Mouse (Mus musculus): ENCODE results near the gene Lmf1. TPM values are rescaled to one million over a fixed set of nuclear protein-coding genes. Genes with fewer than 3 reads are reported as not detected.

The Lmf1 gene
- polyA plus RNA-seq, 1 experiment from 2014 or later: 34.6 TPM

- no peak for ATAC-seq (ENCODE audit: insufficient number of reproducible peaks, low FRiP score)
- H3K4me1 ChIP-seq (replicated peaks): peaks cover 11% of the 10 kb centered on the region
- no peak overlapping the region for H3K4me2 ChIP-seq
- no peaks in the 10 kb centered on the region; the same call in 1 of the 2 replicates for H3K36me3 ChIP-seq
- 67% methylated on average over 8 of the region's 8 CpGs for WGBS
- no peak overlapping the region for H3K4me3 ChIP-seq
- H3K9ac ChIP-seq: no peak overlapping the region
- no peaks in the 10 kb centered on the region for H3K9me3 ChIP-seq (replicated peaks)
- no peak overlapping the region for H3K27ac ChIP-seq (ENCODE audit: poor library complexity, severe bottlenecking)
- no peaks in the 10 kb centered on the region for H3K27me3 ChIP-seq (replicated peaks)
These were observed 87.0 kb downstream of the Lmf1 start for GRCm38 (mm10) chr17:25665891-25666290.

GRCm38 (mm10) chr17:25668481-25669055, 89.7 kb downstream of the Lmf1 start:
- ATAC-seq (ENCODE audit: insufficient number of reproducible peaks, low FRiP score): no peak
- Histone ChIP-seq H3K4me1 (replicated peaks) (peaks cover 3% of the 10 kb centered on the region), H3K4me3 (no peak overlapping the region)

DNA sequence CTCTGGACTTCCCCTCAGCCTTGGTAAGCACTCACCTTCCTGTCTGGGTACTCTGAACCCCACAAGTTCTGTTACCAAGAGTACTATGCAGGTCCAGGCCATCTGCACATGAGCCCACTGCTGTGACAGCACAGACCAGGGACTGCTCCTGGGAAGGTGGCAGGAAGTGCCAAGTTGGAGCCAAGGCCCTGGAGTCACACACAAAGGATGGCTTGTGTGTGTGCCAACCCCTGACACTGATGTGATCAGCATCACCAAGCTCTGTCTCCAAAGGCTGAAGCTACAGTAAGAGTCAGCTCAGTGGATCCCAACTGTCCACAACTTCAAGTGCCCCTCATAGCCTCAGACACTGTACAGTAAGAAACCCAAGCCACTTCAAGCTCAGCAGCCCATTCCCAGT, 94.1 kb downstream of the Lmf1 start:
- no peak overlapping the region for H3K27ac ChIP-seq (ENCODE audit: poor library complexity, severe bottlenecking)
- H3K27me3 ChIP-seq (replicated peaks): peaks cover 12% of the 10 kb centered on the region; the same call in 1 of the 2 replicates
- H3K9ac ChIP-seq: no peak overlapping the region
- no peak overlapping the region for H3K4me2 ChIP-seq
- ATAC-seq (ENCODE audit: insufficient number of reproducible peaks, low FRiP score): no peak
- peaks cover 3% of the 10 kb centered on the region; the same call in 1 of the 2 replicates for H3K9me3 ChIP-seq (replicated peaks)
- H3K36me3 ChIP-seq: no peaks in the 10 kb centered on the region
- no peaks in the 10 kb centered on the region for H3K4me1 ChIP-seq (replicated peaks)
- H3K4me3 ChIP-seq: no peak overlapping the region

More at GRCm38 (mm10) chr17:25668481-25669055, 89.7 kb downstream of the Lmf1 start:
- 56% methylated on average over 7 of the region's 7 CpGs for WGBS
- no peaks in the 10 kb centered on the region for H3K36me3 ChIP-seq
- no peaks in the 10 kb centered on the region for H3K9me3 ChIP-seq (replicated peaks)
- no peak overlapping the region for H3K9ac ChIP-seq
- peaks cover 9% of the 10 kb centered on the region; the same call in 1 of the 2 replicates for H3K27me3 ChIP-seq (replicated peaks)
- H3K27ac ChIP-seq (ENCODE audit: poor library complexity, severe bottlenecking): no peak overlapping the region
- H3K4me2 ChIP-seq: no peak overlapping the region

DNA sequence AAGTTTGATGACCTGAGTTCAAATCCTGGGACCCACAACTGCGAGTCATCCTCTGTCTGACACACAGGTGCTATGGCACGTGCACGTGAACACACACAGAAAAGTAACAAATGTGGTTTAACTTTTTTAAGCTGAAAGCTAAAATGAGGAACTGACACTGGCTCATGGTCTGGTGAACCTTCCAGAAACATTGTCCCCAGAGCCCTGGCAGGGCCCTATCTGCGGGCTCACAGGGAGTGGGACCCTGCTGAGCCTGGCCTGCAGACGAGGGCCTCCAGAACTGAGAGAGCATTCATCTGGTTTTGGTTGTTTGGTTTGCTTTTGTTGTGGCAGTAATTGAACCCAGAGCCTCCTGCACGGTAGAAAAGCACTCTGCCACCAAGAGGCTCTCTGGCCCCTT, 99.1 kb downstream of the Lmf1 start:
- Histone ChIP-seq H3K4me3 (no peak overlapping the region), H3K9me3 (replicated peaks) (peaks cover 3% of the 10 kb centered on the region; the same call in 1 of the 2 replicates), H3K27me3 (replicated peaks) (peaks cover 25% of the 10 kb centered on the region), H3K9ac (no peak overlapping the region), H3K36me3 (no peaks in the 10 kb centered on the region), H3K4me1 (replicated peaks) (no peaks in the 10 kb centered on the region), H3K4me2 (no peak overlapping the region), H3K27ac (ENCODE audit: poor library complexity, severe bottlenecking) (no peak overlapping the region)
- 63% methylated on average over 6 of the region's 6 CpGs for WGBS
- no peak for ATAC-seq (ENCODE audit: insufficient number of reproducible peaks, low FRiP score)

- peaks cover 28% of the 10 kb centered on the region for H3K27me3 ChIP-seq (replicated peaks)
- no peak overlapping the region for H3K9ac ChIP-seq
- H3K4me2 ChIP-seq: no peak overlapping the region
- no peak for ATAC-seq (ENCODE audit: insufficient number of reproducible peaks, low FRiP score)
- no peaks in the 10 kb centered on the region for H3K36me3 ChIP-seq
- H3K4me3 ChIP-seq: no peak overlapping the region
- no peak overlapping the region for H3K27ac ChIP-seq (ENCODE audit: poor library complexity, severe bottlenecking)
- no peaks in the 10 kb centered on the region for H3K4me1 ChIP-seq (replicated peaks)
- peaks cover 3% of the 10 kb centered on the region; the same call in 1 of the 2 replicates for H3K9me3 ChIP-seq (replicated peaks)
- WGBS: 20% methylated on average over 5 of the region's 5 CpGs
These were observed 100.9 kb downstream of the Lmf1 start for GRCm38 (mm10) chr17:25679818-25680217.

GRCm38 (mm10) chr17:25681636-25682035, 102.8 kb downstream of the Lmf1 start:
- Histone ChIP-seq H3K9me3 (replicated peaks) (no peaks in the 10 kb centered on the region), H3K36me3 (no peaks in the 10 kb centered on the region), H3K27me3 (replicated peaks) (peaks cover 40% of the 10 kb centered on the region), H3K4me1 (replicated peaks) (no peaks in the 10 kb centered on the region), H3K4me3 (no peak overlapping the region), H3K4me2 (no peak overlapping the region), H3K9ac (no peak overlapping the region), H3K27ac (ENCODE audit: poor library complexity, severe bottlenecking) (no peak overlapping the region)
- no peak for ATAC-seq (ENCODE audit: insufficient number of reproducible peaks, low FRiP score)
- WGBS: 71% methylated on average over 4 of the region's 4 CpGs

DNA sequence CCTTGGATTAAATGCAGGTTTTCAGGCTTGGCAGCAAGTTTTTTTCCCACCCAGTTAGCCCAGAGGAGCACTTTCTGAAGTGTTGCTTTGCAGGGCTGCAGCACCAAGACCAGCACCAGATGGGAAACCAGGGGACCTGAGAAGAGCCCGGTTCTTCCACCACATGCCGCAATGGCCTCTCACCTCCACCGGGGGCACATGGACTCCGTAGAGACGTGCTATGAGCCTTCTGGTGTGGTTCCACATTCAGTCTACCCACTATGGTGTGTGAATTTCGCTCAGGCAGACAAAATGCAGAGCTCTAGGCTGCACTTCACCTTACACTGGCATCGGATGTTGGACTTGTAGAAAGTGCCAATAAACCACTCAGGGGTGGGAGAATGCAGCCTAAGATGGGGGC, 107.4 kb downstream of the Lmf1 start:
- Histone ChIP-seq H3K4me1 (replicated peaks) (no peaks in the 10 kb centered on the region), H3K4me2 (no peak overlapping the region), H3K36me3 (no peaks in the 10 kb centered on the region), H3K27ac (ENCODE audit: poor library complexity, severe bottlenecking) (no peak overlapping the region), H3K4me3 (no peak overlapping the region), H3K27me3 (replicated peaks) (peaks cover 41% of the 10 kb centered on the region), H3K9me3 (replicated peaks) (no peaks in the 10 kb centered on the region), H3K9ac (no peak overlapping the region)
- no peak for ATAC-seq (ENCODE audit: insufficient number of reproducible peaks, low FRiP score)
- WGBS: 32% methylated on average over 7 of the region's 7 CpGs

GRCm38 (mm10) chr17:25688922-25689321, 110.0 kb downstream of the Lmf1 start:
- Histone ChIP-seq H3K9ac (no peak overlapping the region), H3K4me3 (no peak overlapping the region), H3K27ac (ENCODE audit: poor library complexity, severe bottlenecking) (no peak overlapping the region), H3K36me3 (no peaks in the 10 kb centered on the region), H3K9me3 (replicated peaks) (no peaks in the 10 kb centered on the region), H3K4me2 (no peak overlapping the region), H3K27me3 (replicated peaks) (peaks cover 39% of the 10 kb centered on the region), H3K4me1 (replicated peaks) (no peaks in the 10 kb centered on the region)
- no peak for ATAC-seq (ENCODE audit: insufficient number of reproducible peaks, low FRiP score)
- WGBS: 77% methylated on average over 4 of the region's 4 CpGs

DNA sequence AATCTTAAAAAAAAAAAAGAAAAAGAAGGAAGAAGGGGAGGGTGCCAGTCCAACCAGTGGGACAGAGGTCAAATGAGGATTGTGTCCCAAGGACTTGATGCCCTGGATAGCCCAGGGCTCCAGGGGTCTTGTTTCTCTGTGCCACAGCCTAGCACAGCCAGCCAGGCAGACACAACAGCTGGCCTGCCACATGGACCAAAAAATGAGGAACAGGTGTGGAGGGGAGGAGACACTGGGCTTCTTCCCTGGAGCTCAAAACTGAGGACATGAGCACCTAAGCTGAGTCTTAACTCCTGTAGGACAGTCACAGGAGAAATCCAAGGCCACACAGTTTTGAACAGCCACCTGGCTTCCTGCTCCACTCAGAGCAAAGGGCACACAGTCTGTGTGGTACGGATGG, 117.4 kb downstream of the Lmf1 start:
- no peak overlapping the region for H3K4me3 ChIP-seq
- H3K9me3 ChIP-seq (replicated peaks): no peaks in the 10 kb centered on the region
- no peak overlapping the region for H3K27ac ChIP-seq (ENCODE audit: poor library complexity, severe bottlenecking)
- H3K4me2 ChIP-seq: no peak overlapping the region
- ATAC-seq (ENCODE audit: insufficient number of reproducible peaks, low FRiP score): no peak
- WGBS: 44% methylated on average over 1 of the region's 1 CpGs
- H3K27me3 ChIP-seq (replicated peaks): peaks cover 10% of the 10 kb centered on the region
- H3K4me1 ChIP-seq (replicated peaks): no peaks in the 10 kb centered on the region
- H3K36me3 ChIP-seq: no peaks in the 10 kb centered on the region
- H3K9ac ChIP-seq: no peak overlapping the region

DNA sequence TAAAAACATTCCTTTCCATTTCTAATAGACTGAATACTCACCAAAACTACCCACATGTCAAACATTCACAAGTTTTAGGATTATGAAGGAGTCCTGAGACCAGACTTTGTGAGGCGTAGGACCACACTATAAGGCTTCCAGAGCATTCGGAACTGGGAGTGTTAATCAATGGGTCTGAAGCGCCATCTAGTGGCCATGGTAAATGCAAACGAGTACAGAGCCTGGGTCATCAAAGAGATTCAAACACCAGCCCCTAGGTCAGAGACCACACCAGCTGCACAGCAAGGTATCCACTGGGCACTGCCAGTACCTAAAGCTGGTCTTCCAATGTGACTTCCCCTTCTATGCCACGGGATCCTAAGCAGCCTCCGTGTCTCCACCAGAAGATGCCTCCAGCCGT, 119.6 kb downstream of the Lmf1 start:
- no peaks in the 10 kb centered on the region for H3K36me3 ChIP-seq
- H3K9me3 ChIP-seq (replicated peaks): no peaks in the 10 kb centered on the region
- H3K4me2 ChIP-seq: no peak overlapping the region
- H3K4me1 ChIP-seq (replicated peaks): no peaks in the 10 kb centered on the region
- no peak overlapping the region for H3K27ac ChIP-seq (ENCODE audit: poor library complexity, severe bottlenecking)
- peaks cover 10% of the 10 kb centered on the region for H3K27me3 ChIP-seq (replicated peaks)
- 15% methylated on average over 7 of the region's 7 CpGs for WGBS
- H3K9ac ChIP-seq: no peak overlapping the region
- no peak for ATAC-seq (ENCODE audit: insufficient number of reproducible peaks, low FRiP score)
- H3K4me3 ChIP-seq: no peak overlapping the region

DNA sequence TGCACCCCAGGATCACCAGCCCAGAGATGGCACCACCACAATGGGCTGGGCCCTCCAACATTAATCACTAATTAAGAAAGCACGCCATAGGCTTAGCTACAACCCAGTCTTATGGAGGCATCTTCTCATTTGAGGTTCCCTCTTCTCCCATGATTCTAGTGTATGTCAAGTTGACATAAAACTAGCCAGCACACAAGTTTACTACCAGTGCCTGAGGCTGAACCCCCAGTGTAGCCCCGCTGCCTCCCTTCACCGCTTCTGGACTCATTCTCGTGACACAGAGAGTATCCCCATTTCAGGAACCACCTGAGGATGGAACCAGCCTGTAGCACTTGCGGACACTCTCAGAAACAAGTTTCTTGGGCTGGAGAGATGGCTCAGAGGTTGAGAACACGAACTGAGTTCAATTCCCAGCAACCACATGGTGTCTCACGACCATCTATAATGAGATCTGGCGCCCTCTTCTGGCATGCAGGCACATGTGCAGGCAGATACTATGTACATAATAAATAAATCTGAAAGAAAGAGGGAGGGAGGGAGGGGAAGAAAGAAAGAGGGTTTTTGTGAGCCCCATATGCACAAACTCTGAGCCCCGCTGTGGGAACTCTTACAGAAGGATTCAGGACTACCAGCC, 122.1 kb downstream of the Lmf1 start:
- H3K9ac ChIP-seq: no peak overlapping the region
- 53% methylated on average over 9 of the region's 9 CpGs for WGBS
- no peak overlapping the region for H3K4me3 ChIP-seq
- H3K4me1 ChIP-seq (replicated peaks): no peaks in the 10 kb centered on the region
- H3K27ac ChIP-seq (ENCODE audit: poor library complexity, severe bottlenecking): no peak overlapping the region
- H3K27me3 ChIP-seq (replicated peaks): peaks cover 10% of the 10 kb centered on the region
- no peaks in the 10 kb centered on the region for H3K36me3 ChIP-seq
- ATAC-seq (ENCODE audit: insufficient number of reproducible peaks, low FRiP score): no peak
- no peaks in the 10 kb centered on the region for H3K9me3 ChIP-seq (replicated peaks)
- H3K4me2 ChIP-seq: no peak overlapping the region

DNA sequence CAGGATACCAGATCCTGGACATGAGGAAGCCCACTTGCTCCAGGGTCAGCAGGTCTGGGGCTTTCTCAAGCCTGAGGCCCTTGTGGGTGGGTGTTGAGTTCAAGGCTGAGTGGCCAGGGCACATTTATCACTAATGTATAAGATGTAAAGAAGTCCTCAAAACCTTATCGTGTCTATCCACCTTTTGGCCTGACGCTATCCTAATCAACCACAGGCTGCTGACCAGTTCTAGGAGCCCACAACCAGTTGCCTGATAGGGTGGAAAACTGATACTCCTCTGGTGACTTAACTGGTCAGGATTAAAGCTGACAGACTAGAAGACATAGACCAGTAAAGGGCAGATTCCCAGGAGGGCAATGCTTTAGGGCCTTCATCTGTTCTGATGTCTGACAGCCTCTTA, 131.1 kb downstream of the Lmf1 start:
- Histone ChIP-seq H3K9ac (no peak overlapping the region), H3K4me1 (replicated peaks) (no peaks in the 10 kb centered on the region), H3K4me2 (no peak overlapping the region), H3K4me3 (no peak overlapping the region), H3K36me3 (no peaks in the 10 kb centered on the region), H3K27me3 (replicated peaks) (0 out of 2 replicates have a peak, but pooled peaks cover 3% of the 10 kb centered on the region), H3K9me3 (replicated peaks) (0 out of 2 replicates have a peak, but pooled peaks cover 5% of the 10 kb centered on the region), H3K27ac (ENCODE audit: poor library complexity, severe bottlenecking) (no peak overlapping the region)
- ATAC-seq (ENCODE audit: insufficient number of reproducible peaks, low FRiP score): no peak
- 87% methylated on average over 2 of the region's 2 CpGs for WGBS

All from heart, embryonic 12.5 days (tissue).